In genomic region chr6:99328634-99329033, GRCm38 (mm10) we compare ENCODE assay signal across 24 mouse cellular contexts.
DNase-seq lines count a peak whose midpoint lies in the region; ATAC-seq and TF ChIP-seq lines count a peak whose summit lies in the region.
"Had no signal": no experiment of that assay in that cellular context is flagged by ENCODE, and none has a peak within 500 bp of the region (broad histone marks: within the 10 kb centered on the region; RNA-seq: fewer than 3 reads in every experiment).

No protein-coding gene starts in this region.

- no peak overlapping the region for H3K9ac ChIP-seq in liver, adult 2 months (ENCODE audit: low read depth, low read length)
- H3K9ac ChIP-seq in liver, embryonic 11.5 days (ENCODE audit: low read depth, low read length): no peak overlapping the region
- H3K9ac ChIP-seq: forebrain, postnatal 0 days; heart, embryonic 12.5 days; hindbrain, embryonic 13.5 days; liver, embryonic 12.5 days; midbrain, embryonic 12.5 days; neural tube, embryonic 13.5 days had no signal

- no peak overlapping the region for H3K27ac ChIP-seq in liver, adult 2 months (replicated peaks; ENCODE audit: insufficient read depth, low read depth, low read length)
- no peak overlapping the region for H3K27ac ChIP-seq in liver, embryonic 11.5 days (ENCODE audit: low read depth, low read length)
- H3K27ac ChIP-seq: hindbrain, embryonic 13.5 days; layer of hippocampus, adult 2 months; liver, embryonic 12.5 days; midbrain, embryonic 12.5 days; neural tube, embryonic 13.5 days had no signal

- H3K4me1 ChIP-seq in liver, adult 2 months (ENCODE audit: control insufficient read depth, insufficient read depth, low read length): peaks cover 4% of the 10 kb centered on the region; the same call in 1 of the 2 replicates
- no peaks in the 10 kb centered on the region; the same call in 1 of the 2 replicates for H3K4me1 ChIP-seq in liver, embryonic 11.5 days (replicated peaks; ENCODE audit: control insufficient read depth, insufficient read depth, low read length)
- H3K4me1 ChIP-seq: heart, embryonic 12.5 days; midbrain, embryonic 12.5 days; neural tube, embryonic 13.5 days had no signal

- H3K4me3 ChIP-seq in liver, adult 2 months (ENCODE audit: insufficient read depth, low read depth, low read length): no peak overlapping the region
- H3K4me3 ChIP-seq in liver, embryonic 11.5 days (ENCODE audit: low read depth, low read length): no peak overlapping the region
- H3K4me3 ChIP-seq in myocyte: no peak overlapping the region
- H3K4me3 ChIP-seq: heart, embryonic 12.5 days; hindbrain, embryonic 13.5 days; layer of hippocampus, adult 2 months; liver, embryonic 12.5 days; midbrain, embryonic 12.5 days; neural tube, embryonic 13.5 days had no signal

- no peaks in the 10 kb centered on the region for H3K27me3 ChIP-seq in liver, adult 2 months (ENCODE audit: control insufficient read depth, insufficient read depth, low read length)
- H3K27me3 ChIP-seq in liver, embryonic 11.5 days (replicated peaks; ENCODE audit: control insufficient read depth, insufficient read depth, low read length): no peaks in the 10 kb centered on the region
- H3K27me3 ChIP-seq in myocyte (ENCODE audit: control insufficient read depth, insufficient read depth, insufficient read length): no peaks in the 10 kb centered on the region
- H3K27me3 ChIP-seq: CH12.LX; heart, embryonic 12.5 days; hindbrain, embryonic 13.5 days; liver, embryonic 12.5 days; midbrain, embryonic 12.5 days; neural tube, embryonic 13.5 days had no signal

- WGBS in liver, adult 2 months: 46% methylated on average over 2 of the region's 2 CpGs
- 53% methylated on average over 2 of the region's 2 CpGs for WGBS in liver, embryonic 11.5 days

- TF ChIP-seq CTCF in liver, adult 2 months (IDR thresholded peaks at IDR 0.05; ENCODE audit: low read depth, low read length): no peak

- no peak for ATAC-seq in liver, embryonic 11.5 days (replicated peaks; ENCODE audit: low FRiP score)
- peak; percentile 23 for ATAC-seq in activated CD4-positive, CD25-positive, alpha-beta regulatory T cell, adult 4 months
- ATAC-seq in inflammation-experienced regulatory T-cells, adult 6 months: peak; percentile 60
- ATAC-seq: forebrain, postnatal 0 days; liver, embryonic 12.5 days had no signal

- DNase-seq in liver, adult 2 months (ENCODE audit: extremely low read depth, low read depth, low spot score): peak; percentile 57
- DNase-seq in liver, embryonic 11.5 days (ENCODE audit: low spot score): no peak
- no peak for DNase-seq in urinary bladder, postnatal 10 days (ENCODE audit: low spot score)
- no peak for DNase-seq in heart, postnatal 4 days
- DNase-seq in right cerebral cortex, postnatal 25 days: no peak
- DNase-seq: adrenal gland, postnatal 10 days; cerebellum, adult 9-11 months; forebrain, postnatal 0 days; heart, adult 11 months; heart, postnatal 14 days; kidney, adult 11 months; lung, adult 2 months; right cerebral cortex, adult 18-20 months; thymus, postnatal 4 days had no signal

- TF ChIP-seq POLR2A in liver, adult 2 months (IDR thresholded peaks at IDR 0.05; ENCODE audit: extremely low read depth, insufficient read depth, low read length): no peak
- TF ChIP-seq POLR2A in myocyte (IDR thresholded peaks at IDR 0.05; ENCODE audit: insufficient read length, low read depth): no peak

- H3K79me2 ChIP-seq in liver, adult 2 months (ENCODE audit: control insufficient read depth, insufficient read depth, low read length): peaks cover 13% of the 10 kb centered on the region; the same call in 1 of the 2 replicates
- no peaks in the 10 kb centered on the region for H3K79me2 ChIP-seq in myocyte (ENCODE audit: control insufficient read depth, insufficient read depth)

- no peaks in the 10 kb centered on the region for H3K36me3 ChIP-seq in liver, adult 2 months (ENCODE audit: control insufficient read depth, insufficient read depth, low read length)
- H3K36me3 ChIP-seq in liver, embryonic 11.5 days (ENCODE audit: control insufficient read depth, insufficient read depth, low read length): no peaks in the 10 kb centered on the region
- H3K36me3 ChIP-seq in myocyte (ENCODE audit: control insufficient read depth, insufficient read depth): no peaks in the 10 kb centered on the region
- H3K36me3 ChIP-seq: heart, embryonic 12.5 days; hindbrain, embryonic 13.5 days; liver, embryonic 12.5 days; midbrain, embryonic 12.5 days; neural tube, embryonic 13.5 days had no signal

- H3ac ChIP-seq in myocyte (ENCODE audit: control insufficient read depth, insufficient read length): no peak overlapping the region

- no peaks in the 10 kb centered on the region for H3K9me3 ChIP-seq in liver, embryonic 11.5 days (ENCODE audit: control insufficient read depth, low read length)
- H3K9me3 ChIP-seq: heart, embryonic 12.5 days; hindbrain, embryonic 13.5 days; liver, embryonic 12.5 days; midbrain, embryonic 12.5 days; neural tube, embryonic 13.5 days had no signal

- no peak overlapping the region for H3K4me2 ChIP-seq in liver, embryonic 11.5 days
- peak overlapping the region; percentile 67 for H3K4me2 ChIP-seq in myocyte (ENCODE audit: low read depth)
- H3K4me2 ChIP-seq: heart, embryonic 12.5 days; hindbrain, embryonic 13.5 days; liver, embryonic 12.5 days; midbrain, embryonic 12.5 days; neural tube, embryonic 13.5 days had no signal

TF ChIP-seq in myocyte, 11 proteins besides CTCF, POLR2A, EP300 and RAD21:
- no peak for TF ChIP-seq SRF (IDR thresholded peaks at IDR 0.05; ENCODE audit: control insufficient read depth, insufficient read length, low read depth)
- no peak for TF ChIP-seq TCF12 (IDR thresholded peaks at IDR 0.05; ENCODE audit: insufficient read depth, poor library complexity, severe bottlenecking)
- no peak for TF ChIP-seq REST (IDR thresholded peaks at IDR 0.05; ENCODE audit: insufficient read depth, insufficient read length)
- no peak for TF ChIP-seq TCF3 (IDR thresholded peaks at IDR 0.05; ENCODE audit: insufficient read length, low read depth)
- TF ChIP-seq MYOD1 (IDR thresholded peaks at IDR 0.05; ENCODE audit: control insufficient read depth in 1 of 3, insufficient read length in 2 of 3, low read depth in 2 of 3): no peak
- TF ChIP-seq POLR2AphosphoS2 (IDR thresholded peaks at IDR 0.05; ENCODE audit: insufficient read length, low read depth): no peak
- TF ChIP-seq E2F4 (IDR thresholded peaks at IDR 0.05; ENCODE audit: insufficient read depth): no peak
- TF ChIP-seq CEBPB (IDR thresholded peaks at IDR 0.05; ENCODE audit: insufficient read depth, poor library complexity, severe bottlenecking): no peak
- TF ChIP-seq MAX (IDR thresholded peaks at IDR 0.05; ENCODE audit: low read depth): no peak
- TF ChIP-seq USF1 (IDR thresholded peaks at IDR 0.05; ENCODE audit: low read depth): no peak
- no peak for TF ChIP-seq MYOG (IDR thresholded peaks at IDR 0.05; ENCODE audit: control insufficient read depth in 1 of 3, insufficient read depth in 1 of 3, insufficient read length in 2 of 3, low read depth in 2 of 3)
